Mouse (Mus musculus) spleen, postnatal 36 days (tissue): ENCODE results near the gene Mark3.

Experiments used
- DNase-seq, 2 experiments: peaks; one replicate each; pipeline ENCODE4 v3.0.0; 2022; ENCODE audit warnings: low spot score in 2 of 2, mixed read lengths in 1 of 2

Gene Mark3

DNA sequence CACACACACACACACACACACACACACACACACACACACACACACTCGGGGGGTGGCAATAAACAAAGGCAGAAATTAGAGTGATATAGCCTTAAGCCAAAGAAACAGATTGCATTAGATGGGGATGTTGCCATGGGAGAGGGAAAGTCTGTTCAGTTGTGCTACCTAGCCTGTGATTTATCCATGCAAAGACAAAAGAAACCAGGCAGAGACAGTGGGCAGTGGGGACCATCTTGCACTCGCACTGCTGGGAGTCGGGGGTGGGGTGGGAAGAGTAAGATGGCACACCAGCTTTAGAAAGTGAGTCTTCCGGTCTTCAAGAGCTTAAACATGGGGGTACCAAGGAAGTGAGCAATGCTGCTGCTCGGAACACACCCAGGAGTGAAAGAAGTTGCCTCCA, 14.0 kb upstream of the Mark3 start:
- no peak for DNase-seq

DNA sequence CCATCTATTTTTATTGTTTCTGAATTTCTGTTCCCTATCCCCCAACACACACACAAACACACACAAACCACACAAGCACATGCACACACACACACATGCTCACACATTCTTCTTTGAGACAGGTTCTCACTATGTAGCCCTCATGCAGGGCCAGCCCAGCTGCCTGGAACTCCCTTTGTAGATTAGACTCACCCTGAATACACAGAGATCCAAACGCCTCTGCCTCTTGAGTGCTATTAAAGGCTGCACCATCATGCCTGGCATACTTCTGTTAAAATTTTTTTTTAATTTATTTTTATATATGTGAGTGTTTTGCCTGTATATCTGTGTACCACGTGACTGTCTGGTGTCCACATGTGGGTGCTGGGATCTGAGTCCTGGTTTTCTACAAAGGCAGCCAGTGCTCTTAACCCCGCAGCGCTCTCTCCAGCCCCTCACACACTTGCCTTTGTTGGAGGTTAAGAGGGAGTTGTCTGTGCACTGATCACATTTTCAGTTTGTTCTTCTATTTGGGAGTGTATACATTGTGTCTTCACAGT, 12.0 kb upstream of the Mark3 start:
- DNase-seq = no peak

DNA sequence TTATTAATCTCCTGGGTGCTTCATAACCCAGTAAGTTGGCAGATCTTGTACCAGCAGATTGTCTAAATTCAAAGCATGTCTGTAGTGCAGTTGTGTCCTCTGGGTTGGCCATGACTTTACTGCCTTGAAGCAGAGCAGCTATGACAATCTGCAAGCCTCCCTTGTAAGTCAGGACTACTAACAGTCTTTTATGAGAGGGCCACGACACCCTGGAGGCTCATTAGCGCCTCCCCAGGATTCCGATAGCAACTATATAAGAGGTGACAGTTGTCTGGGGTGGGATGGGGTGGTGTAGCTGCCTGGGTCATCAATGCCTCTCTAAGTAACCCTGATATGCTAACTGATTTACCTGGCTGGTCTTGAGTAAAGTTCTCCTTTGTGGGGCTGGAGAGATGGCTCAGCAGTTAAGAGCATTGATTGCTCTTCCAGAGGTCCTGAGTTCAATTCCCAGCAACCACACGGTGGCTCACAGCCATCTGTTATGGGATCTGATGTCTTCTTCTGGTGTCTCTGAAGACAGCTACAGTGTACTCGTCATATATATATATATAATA, 11.2 kb upstream of the Mark3 start:
- DNase-seq = no peak

DNA sequence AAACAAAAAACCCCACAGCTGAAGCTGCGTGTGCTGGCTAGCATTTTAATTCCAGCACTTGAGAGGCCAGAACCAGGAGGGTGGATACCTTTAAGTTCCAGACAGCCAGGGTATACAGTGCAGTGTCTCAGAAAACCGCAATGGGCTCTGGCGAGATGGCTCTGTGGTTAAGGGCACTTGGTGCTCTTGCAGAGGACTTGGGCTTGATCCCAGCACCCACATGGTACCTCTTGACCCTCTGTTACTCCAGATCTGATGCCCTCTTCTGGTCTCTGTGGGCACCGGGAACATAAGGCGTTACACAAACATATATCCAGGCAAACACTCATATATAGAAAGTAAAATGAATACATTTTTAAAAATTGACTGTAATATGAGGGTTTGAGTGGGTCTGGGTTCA, 9.0 kb upstream of the Mark3 start:
- DNase-seq = no peak

DNA sequence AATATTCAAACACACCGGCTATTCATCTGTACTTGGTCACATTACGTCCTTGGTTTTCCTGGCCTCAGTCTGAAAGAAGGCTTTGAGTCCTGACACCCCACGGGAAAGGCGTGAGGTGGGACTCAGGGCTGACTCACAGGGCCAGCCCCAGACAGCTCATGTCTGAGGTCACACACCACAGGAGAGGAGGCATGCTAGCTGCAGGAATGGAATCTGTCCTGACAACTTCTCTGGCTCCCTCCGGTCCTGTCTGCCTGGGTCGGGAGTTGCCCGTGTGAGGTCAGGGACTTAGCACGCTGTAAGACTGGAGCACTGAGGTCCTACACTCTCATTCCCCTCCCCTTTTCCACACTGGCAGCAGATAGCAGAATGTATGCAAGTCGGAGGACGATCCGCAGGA, 5.5 kb upstream of the Mark3 start:
- no peak for DNase-seq

DNA sequence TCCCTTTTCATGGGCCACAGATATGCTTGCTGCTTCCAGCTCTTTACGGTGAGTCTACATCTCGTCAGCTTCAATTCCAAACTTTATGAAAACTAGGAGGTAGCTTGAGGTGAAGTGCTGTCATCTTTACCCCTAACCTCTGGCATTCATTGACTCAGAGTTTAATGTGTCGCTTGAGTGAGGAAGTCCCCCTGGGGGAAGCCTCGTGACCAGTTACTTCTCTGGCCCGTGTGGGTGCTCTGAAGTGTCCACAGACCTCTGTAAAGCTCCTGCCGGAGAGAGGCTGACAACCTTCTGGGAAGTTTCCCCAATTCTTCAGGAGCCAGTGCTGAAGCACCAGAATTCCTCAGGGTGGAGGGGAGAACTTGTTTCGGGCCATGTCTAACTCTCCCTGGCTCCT, 1.9 kb upstream of the Mark3 start:
- no peak for DNase-seq

DNA sequence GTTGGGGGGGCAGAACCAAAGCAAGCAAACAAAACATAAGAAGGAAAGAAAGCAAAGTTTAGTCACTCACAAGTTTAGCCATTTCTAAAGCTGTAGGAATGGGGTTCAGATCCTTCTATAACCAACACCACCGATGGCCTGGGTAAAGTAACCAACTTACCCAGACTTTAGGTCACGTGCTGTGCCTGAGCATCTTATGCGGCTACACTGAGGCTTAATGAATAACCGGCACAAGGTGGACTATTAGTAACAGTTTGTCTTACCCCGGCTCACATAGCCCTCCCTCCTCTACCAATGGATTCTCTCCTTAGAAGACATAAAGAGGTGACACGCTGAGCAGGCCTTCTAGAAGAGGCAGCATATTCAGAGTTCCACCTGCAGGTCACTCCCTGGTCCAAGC, 1.0 kb upstream of the Mark3 start:
- DNase-seq = no peak

DNA sequence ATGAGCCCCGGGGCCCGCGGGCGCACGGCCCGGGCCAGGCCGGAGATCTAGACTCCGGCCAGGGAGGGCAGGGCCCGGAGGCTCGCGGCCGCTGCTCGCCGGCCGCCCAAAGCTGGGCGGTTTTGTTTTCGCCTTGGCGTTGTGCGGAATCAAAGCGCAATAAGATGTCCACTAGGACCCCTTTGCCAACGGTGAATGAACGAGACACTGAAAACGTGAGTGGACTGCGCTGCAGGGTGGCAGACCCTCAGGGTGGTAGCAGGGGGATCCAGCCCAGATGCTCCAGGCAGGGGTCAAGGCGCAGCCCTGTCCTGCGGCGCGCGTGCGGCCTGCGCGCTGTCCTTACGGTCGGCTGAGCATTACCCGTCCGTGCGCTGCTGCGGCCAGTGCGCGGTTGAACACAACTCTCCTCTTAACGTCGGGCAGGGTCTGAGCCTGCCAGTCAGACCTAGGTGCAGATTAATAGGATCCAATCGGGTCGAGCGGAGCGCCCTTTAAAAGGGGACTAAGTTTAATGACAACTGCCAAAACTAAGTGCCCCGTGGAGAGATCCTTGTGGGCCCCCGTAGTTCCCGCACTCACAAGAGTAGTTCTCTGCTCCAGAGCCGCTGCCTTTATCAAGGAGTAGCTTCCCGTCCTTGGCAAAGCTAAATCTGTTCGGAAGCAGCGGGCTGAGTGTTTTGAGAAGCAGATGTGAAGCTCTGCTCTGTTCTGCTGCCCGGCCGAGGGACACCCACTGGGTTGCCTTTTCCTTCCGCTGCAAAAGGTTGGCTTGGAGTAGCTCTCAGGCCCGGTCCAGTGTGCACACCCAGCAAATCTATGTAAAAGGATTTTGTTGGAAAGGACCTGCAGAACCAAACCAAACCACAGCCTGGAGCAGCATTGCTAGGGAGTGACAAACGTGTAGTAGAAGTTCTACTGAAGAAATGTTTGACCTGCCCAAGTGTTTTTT, 840 bp downstream of the Mark3 start:
- DNase-seq = peak; percentile 16 to 25

DNA sequence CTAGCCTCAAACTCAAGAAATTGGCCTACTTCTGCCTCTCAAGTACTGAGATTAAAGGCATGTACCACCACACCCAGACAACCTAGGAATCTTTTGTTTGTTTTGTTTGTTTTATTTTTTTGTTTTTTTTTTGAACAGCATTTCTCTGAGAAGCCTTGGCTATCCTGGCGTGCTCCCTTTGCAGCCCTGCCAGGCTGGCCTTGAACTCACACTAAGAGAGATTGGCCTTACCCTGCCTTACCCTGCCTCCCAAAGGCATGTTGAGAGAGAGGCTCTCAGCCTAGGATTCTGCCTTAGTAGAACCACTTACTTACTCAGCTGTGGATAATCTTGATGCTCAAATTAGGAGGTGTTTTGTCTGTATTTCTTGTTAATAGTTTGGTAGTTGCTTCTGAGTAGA, 8.7 kb downstream of the Mark3 start:
- DNase-seq = no peak

DNA sequence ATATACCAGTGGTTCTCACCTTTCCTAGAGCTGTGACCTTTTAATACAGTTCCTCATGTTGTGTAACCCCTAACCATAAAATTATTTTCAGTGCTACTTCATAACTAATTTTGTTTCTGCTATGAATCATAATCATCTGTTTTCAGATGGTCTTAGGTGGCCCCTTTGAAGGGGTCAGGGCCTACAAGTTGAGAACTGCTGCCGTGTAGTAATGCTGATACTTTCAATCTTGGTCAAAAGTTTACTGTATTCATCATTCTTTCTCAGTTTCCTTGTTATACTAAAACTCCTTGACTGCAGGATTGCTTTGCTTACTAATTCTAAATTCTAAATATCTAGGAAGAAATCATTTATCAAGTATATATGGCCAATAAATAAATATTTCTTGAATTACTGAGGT, 10.1 kb downstream of the Mark3 start:
- no peak for DNase-seq

DNA sequence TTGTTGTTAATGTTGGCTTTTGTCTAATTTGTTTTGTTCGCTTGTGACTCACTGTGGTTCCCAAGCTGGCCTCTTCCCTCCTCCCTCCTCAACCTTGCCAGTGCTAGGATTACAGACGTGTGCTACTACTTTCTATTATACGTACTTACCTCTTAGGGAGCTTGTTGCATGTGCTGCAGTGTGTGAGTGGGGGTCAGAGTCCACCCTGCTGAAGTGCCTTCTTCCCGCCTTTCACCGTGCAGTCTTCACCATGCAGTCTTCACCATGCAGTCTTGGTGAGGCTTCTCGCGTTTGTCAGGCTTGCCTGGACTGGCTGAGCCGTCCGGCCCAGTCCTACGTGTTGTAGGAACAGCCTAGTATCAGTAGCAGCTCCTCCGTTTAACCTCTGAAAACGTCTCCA, 12.9 kb downstream of the Mark3 start:
- DNase-seq = no peak

DNA sequence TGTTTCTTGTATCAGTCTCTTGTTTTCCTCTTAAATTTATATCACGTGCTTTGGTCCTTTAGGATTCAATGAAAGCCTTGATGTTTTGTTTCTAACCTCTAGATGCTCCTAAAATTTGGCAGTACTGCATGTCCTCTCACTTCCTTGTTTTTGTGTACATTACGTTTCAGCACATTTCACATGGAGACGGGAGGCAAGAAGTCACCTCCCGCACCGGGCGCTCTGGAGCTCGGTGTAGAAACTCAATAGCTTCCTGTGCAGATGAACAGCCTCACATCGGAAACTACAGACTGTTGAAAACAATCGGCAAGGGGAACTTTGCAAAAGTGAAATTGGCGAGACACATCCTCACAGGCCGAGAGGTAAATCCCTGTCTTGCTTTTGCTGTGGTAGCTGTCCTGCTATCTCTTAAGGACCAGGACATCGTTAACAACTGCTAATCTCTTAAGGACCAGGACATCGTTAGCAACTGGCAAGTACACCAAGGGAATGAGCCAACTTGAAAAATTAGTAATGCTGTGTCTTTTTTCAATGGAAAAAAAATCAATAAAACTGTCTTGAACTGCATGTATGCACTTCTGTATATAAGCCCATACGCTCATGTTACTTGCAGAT, 18.2 kb downstream of the Mark3 start:
- peak; percentile 12 to 13 for DNase-seq

DNA sequence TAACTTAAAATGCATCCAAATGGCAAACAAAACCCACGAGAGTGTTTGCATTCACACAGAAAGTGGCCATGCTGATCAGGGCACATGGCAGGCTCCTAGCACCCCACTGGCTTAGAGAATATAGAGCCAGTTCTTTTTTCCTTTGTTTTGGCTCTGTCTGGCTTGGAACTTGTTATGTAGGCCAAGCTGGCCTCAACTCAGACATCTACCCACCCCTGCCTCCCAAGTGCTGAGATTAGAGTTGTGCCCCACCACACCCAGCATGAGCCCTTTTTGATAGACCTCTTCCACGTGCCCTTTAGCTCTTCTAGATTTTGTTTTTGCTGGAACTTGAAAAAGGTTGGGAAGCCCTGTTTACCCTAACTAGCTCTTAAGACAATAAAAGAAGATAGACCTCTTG, 19.5 kb downstream of the Mark3 start:
- DNase-seq = no peak

DNA sequence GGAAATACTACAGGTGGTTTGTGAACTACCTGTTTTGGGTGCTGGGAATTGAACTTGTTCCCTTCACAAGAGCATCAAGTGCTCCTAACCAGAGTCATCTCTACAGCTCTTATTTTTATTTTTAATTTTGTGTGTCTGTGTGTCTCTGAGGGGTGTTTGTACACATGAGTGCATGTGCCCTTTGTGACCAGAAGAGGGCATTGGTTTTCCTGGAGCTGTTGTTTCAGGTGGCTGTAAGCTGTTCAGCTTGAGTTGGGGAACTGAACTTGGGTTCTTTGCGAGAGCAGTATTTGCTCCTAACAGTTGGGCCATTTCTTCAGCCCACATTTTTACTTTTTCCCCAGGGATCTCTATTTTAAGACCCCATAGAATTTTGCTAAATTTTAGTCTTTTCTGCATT, 23.0 kb downstream of the Mark3 start:
- DNase-seq = no peak

DNA sequence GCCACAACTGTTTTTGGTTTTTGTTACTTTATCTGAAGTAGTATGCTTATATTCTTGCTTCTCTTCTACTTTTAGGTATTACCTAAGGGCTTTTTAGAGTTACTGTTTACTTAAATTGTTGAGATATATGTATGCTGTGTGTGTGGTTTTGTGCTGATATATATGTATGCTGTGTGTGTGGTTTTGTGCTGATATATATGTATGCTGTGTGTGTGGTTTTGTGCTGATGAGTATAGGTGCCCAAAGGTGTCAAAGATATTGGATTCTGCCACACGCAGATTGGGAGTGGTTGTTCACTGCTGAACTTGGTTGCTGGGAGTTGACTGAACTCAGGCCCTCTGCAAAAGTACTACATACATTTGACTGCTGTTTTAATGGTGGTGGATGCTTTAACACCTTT, 24.6 kb downstream of the Mark3 start:
- no peak for DNase-seq

DNA sequence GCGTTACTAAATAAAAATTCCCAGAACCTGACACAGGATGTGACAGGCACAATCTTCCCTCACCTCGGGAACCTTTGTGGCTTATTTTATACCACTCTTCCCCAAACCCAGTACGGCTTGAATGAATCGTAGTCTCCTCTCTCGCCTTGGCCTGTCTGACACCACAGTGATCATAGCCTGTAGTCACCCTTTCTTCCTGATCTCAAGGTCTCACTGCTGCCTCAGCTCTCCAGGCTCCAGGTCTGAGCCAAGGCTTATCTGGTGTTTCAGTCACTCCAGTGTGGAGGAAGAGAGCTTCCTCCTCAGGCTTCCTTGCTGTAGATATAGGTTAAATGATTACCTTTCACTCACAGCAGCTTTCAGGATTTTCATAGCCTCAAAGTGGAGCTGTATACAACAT, 25.3 kb downstream of the Mark3 start:
- no peak for DNase-seq

DNA sequence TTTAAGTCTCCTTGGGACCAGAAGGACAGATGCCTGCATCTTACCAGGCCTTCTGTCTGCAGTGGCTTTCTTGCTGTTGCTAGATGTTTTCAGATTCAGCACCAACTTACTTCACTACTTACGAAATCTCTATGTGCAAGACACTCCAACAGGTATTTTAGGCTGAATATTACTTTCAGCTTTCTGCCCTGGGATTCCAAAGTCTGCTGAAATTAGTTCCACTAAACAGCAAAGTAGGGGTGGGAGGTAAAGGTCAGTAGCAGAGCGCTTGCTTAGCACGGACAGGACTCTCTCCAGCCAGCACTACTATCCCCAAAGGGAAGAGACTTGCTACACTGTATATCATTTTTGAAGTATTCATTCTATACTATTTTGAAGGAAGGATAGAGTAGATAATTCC, 29.5 kb downstream of the Mark3 start:
- DNase-seq = no peak

DNA sequence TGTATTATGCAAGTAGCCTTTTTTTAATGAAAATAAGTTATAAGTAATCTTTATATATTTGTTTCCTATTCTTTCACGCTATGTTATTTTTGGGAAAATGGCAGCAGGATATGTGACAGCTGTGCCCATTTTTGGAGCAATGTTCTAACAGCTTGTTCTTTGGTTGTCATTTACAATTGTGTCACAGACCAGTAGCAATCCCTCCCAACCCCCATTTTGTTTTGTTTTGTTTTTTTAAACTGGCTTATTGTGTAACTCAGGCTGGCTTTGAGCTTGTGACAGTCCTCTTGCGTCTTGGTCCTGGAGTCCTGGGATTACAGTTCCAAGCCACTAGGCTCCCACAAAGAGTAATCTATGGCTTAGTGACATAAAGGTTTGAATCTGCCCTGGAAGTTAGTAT, 31.3 kb downstream of the Mark3 start:
- DNase-seq = no peak

DNA sequence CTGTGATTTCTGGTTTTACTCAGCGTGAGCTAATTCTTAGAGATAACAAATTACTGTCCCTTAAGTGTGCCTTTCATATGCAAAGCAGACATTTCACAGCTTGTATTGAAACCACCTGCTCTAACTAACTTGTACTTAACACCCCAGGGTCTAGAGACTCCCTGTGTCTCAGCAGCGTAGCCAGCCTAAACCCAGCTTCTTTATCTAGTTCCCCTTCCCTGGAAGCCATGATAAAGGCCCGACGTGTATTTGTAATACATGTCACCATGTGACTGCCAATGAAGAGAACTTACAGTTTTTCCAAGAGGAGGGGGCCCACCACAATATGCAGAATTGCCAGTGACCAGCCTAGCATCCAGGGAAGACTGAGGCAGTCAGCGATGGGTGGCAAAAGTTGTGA, 33.7 kb downstream of the Mark3 start:
- no peak for DNase-seq

DNA sequence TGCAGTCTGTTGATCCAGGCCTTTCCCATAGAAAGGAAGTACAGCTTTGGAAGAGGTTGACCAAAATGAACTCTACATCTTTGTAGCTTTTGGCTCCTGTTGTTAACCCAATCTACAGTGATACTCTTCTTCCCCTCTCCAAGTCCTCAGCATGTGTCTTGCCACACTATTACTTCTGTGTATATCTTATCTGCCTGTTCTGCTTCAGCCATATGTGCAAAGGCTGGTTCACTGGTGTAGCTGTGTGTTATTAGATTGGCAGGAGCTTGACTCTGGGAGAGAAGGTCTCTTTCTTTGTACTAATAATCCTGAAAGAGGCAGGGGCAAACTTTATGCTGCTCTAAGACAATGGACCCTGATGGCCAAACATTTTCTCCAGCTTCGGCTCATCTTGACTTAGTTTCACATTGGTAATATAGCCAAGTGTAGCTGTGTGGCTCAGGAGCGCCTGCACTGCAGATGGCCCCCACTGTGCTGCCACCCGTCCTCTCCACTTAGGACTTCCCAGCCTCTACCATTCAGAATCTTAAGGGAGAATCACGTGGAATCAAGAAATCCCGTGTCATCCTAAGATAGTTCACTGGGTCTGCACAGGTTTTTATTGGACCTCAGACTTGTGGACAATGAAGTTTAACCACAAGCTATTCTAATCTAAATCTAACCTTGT, 40.3 kb downstream of the Mark3 start:
- DNase-seq = no peak

DNA sequence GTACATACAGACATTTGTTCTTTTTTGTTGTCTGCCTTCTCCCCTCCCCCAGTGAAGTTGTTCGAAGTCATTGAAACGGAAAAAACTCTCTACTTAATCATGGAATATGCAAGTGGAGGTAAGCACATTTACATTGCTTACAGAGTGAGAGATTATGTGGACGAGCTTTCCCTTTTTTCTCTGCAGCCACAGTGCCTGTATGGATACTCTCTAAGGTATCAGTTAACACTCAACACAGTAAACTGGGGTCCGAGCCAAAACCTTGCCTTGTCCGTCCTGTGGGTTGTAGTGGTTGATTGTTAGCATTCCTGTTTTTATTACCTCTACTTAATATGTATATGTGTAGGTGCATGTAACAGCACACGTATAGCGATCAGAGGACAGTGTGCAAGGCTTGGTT, 43.9 kb downstream of the Mark3 start:
- no peak for DNase-seq

DNA sequence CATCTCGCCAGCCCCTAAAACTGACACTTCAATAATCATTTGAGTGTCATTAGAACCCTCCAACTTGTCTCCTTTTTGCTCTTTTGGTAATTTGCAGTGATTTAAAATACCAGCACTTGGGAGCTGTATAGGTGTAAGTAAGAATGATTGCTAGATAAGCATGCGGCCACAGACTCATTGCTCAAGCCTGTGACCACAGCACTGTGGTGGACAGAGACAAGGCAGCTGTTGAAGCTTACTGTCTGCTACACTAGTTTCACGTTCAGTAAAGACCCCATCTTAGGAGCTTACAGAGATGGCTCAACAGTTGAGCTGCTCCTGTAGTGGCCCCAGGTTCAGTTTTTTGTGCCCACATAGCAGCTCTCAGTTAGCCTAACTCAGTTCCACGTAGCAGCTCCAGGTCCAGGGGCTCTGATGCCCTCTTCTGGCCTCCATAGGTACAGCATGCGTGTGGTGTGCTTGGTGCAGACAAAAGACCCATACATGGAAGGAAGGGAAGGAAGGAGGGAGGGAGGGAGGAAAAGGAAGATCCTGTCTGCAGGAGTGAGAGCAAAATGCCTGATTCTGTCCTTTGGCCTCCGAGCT, 73.8 kb downstream of the Mark3 start:
- DNase-seq = peak; percentile 25 to 26
